Mouse (Mus musculus) kidney, postnatal 0 days (tissue): ENCODE measurements around the gene Rps23. TPM values are rescaled to one million over a fixed set of nuclear protein-coding genes. Genes with fewer than 3 reads are reported as not detected.

Experiments
- ATAC-seq: fragments of 200-750 bp; cut with Nextera tagmentation; replicated peaks from 2 replicates; pipeline ENCODE4 v1.8.0; 2017; ENCODE audit warnings: low read depth, moderate number of reproducible peaks, moderate TSS enrichment, moderate library complexity; ENCODE audit not compliant: low FRiP score
- DNase-seq: peaks from one replicate; pipeline ENCODE4 v3.0.0-alpha.2; 2016; ENCODE audit warnings: low spot score
- H3K27ac ChIP-seq: fragments of 300-500 bp; sonication (generic); 2 replicates; pipeline ENCODE4 v1.5.1; 2014; ENCODE audit warnings: mild to moderate bottlenecking
- H3K27me3 ChIP-seq: fragments of 300-500 bp; sonication (generic); 2 replicates; pipeline ENCODE4 v1.6.1; 2014; ENCODE audit warnings: low read length, mixed read lengths; ENCODE audit not compliant: insufficient read depth
- H3K36me3 ChIP-seq: fragments of 300-500 bp; sonication (generic); 2 replicates; pipeline ENCODE4 v1.6.1; 2014; ENCODE audit warnings: low read length, mixed read lengths; ENCODE audit not compliant: insufficient read depth
- H3K4me1 ChIP-seq: fragments of 300-500 bp; sonication (generic); replicated peaks from 2 replicates; pipeline ENCODE4 v1.6.1; 2014; ENCODE audit warnings: antibody characterized with exemption, low read length, mixed read lengths; ENCODE audit not compliant: insufficient read depth
- H3K4me2 ChIP-seq: fragments of 300-500 bp; sonication (generic); 2 replicates; pipeline ENCODE4 v1.6.1; 2014; ENCODE audit warnings: mild to moderate bottlenecking, low read length, moderate library complexity, mixed read lengths
- H3K4me3 ChIP-seq: fragments of 300-500 bp; sonication (generic); replicated peaks from 2 replicates; pipeline ENCODE4 v1.5.1; 2014; ENCODE audit warnings: low read depth, low read length
- H3K9ac ChIP-seq: fragments of 300-500 bp; sonication (generic); 2 replicates; pipeline ENCODE4 v1.6.1; 2014; ENCODE audit warnings: low read depth, low read length
- H3K9me3 ChIP-seq: fragments of 300-500 bp; sonication (generic); replicated peaks from 2 replicates; pipeline ENCODE4 v1.6.1; 2016; ENCODE audit warnings: low read length, inconsistent platforms, mixed read lengths
- CTCF ChIP-seq: IDR thresholded peaks from 2 replicates; pipeline ENCODE4 v1.5.1; 2016; ENCODE audit warnings: antibody characterized with exemption, low read depth, mild to moderate bottlenecking, moderate library complexity
- WGBS: fragments of 180-500 bp; shearing (Covaris S2); extraction: QIAGEN DNeasy Blood & Tissue Kit; methylation state at CpG from one replicate; pipeline ENCODE4 v1.1.7; 2014; 5-methylcytosine and 5-hydroxymethylcytosine counted together
- polyA plus RNA-seq: library from polyadenylated mRNA; unstranded; fragments of >200 nt; fragmentation: Nextera tagmentation; extraction: Ambion mirVana; gene quantifications from 2 replicates; pipeline ENCODE4 v1.2.1, GENCODE M21; 2015

Rps23 gene
- polyA plus RNA-seq, 1 experiment from 2014 or later: 356 TPM

GRCm38 (mm10) chr13:90929847-90930246 is 7.1 kb downstream of the Rps23 start:
- no peaks in the 10 kb centered on the region for H3K9me3 ChIP-seq
- H3K9ac ChIP-seq: no peak overlapping the region
- H3K27ac ChIP-seq: no peak overlapping the region
- DNase-seq: peak; percentile 83
- H3K36me3 ChIP-seq: peaks cover 16% of the 10 kb centered on the region; the same call in 1 of the 2 replicates
- no peaks in the 10 kb centered on the region for H3K4me1 ChIP-seq
- no peaks in the 10 kb centered on the region for H3K27me3 ChIP-seq
- no peak for ATAC-seq
- H3K4me3 ChIP-seq: no peak overlapping the region
- TF ChIP-seq CTCF: peak; percentile 87
- no peak overlapping the region for H3K4me2 ChIP-seq
- WGBS: 19% methylated on average over 5 of the region's 5 CpGs

- H3K4me3 ChIP-seq: no peak overlapping the region
- no peaks in the 10 kb centered on the region for H3K9me3 ChIP-seq
- no peak overlapping the region for H3K27ac ChIP-seq
- ATAC-seq (no peak), DNase-seq (no peak)
- TF ChIP-seq CTCF: no peak
- H3K27me3 ChIP-seq: no peaks in the 10 kb centered on the region
- H3K4me1 ChIP-seq: no peaks in the 10 kb centered on the region
- H3K4me2 ChIP-seq: no peak overlapping the region
- no peaks in the 10 kb centered on the region for H3K36me3 ChIP-seq
- WGBS: 74% methylated on average over 3 of the region's 3 CpGs
- H3K9ac ChIP-seq: no peak overlapping the region
Observed at GRCm38 (mm10) chr13:90933256-90933655, 10.5 kb downstream of the Rps23 start.

DNA sequence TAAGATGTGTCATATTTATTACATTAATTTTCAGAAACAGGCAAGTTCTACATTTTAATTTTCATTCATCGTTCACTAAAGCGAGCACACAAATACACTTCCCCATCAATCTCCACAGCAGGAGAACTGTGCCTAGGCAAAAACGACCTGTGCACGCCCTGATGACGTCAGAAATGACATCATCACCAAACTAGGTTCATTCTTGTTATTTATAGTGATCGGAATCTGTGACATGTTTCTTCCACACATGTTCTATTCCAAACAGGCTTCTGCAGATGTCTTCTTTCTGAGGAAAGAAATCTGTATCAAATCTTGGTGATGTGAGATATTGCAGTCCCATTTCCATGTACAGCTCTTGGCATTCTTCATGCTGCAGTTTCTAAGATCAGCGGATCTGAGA is 13.1 kb downstream of the Rps23 start:
- DNase-seq (no peak), ATAC-seq (no peak)
- Histone ChIP-seq H3K9ac (no peak overlapping the region), H3K27me3 (no peaks in the 10 kb centered on the region), H3K27ac (no peak overlapping the region), H3K4me2 (no peak overlapping the region), H3K4me3 (no peak overlapping the region), H3K36me3 (no peaks in the 10 kb centered on the region), H3K9me3 (no peaks in the 10 kb centered on the region), H3K4me1 (no peaks in the 10 kb centered on the region)
- 84% methylated on average over 7 of the region's 7 CpGs for WGBS
- TF ChIP-seq CTCF: no peak

GRCm38 (mm10) chr13:90939192-90939591 is 16.4 kb downstream of the Rps23 start:
- ATAC-seq: no peak
- no peaks in the 10 kb centered on the region for H3K36me3 ChIP-seq
- 60% methylated on average over 6 of the region's 6 CpGs for whole genome bisulfite sequencing

DNA sequence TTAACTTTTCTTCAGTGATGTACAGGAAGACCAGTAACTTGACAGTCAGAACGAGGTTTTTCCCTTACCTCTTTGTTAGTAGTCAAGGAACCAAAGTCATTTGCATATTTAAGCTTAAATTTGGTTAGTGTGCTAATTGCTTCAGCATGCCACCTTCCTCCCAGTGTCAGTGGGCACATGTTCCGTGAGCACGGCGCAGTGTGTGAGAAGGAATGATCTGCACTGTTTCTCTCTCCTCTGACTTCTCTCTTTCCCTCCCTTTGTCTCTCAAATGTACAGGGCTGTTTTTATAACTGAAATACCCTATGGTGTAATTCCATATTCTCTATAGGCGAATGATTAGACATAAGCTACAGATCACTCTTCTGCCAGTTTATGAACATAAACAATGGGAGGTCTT is 16.8 kb downstream of the Rps23 start:
- H3K9me3 ChIP-seq: no peaks in the 10 kb centered on the region
- no peak overlapping the region for H3K27ac ChIP-seq
- ATAC-seq (no peak), DNase-seq (no peak)
- no peaks in the 10 kb centered on the region for H3K36me3 ChIP-seq
- H3K9ac ChIP-seq: no peak overlapping the region
- WGBS: 83% methylated on average over 5 of the region's 5 CpGs
- no peak for TF ChIP-seq CTCF
- H3K4me3 ChIP-seq: no peak overlapping the region
- no peaks in the 10 kb centered on the region for H3K27me3 ChIP-seq
- H3K4me2 ChIP-seq: no peak overlapping the region
- H3K4me1 ChIP-seq: no peaks in the 10 kb centered on the region

More at GRCm38 (mm10) chr13:90939192-90939591, 16.4 kb downstream of the Rps23 start:
- no peaks in the 10 kb centered on the region for H3K27me3 ChIP-seq
- no peak overlapping the region for H3K4me2 ChIP-seq
- H3K27ac ChIP-seq: no peak overlapping the region
- DNase-seq: no peak
- H3K9me3 ChIP-seq: no peaks in the 10 kb centered on the region
- no peak for TF ChIP-seq CTCF
- no peaks in the 10 kb centered on the region for H3K4me1 ChIP-seq
- no peak overlapping the region for H3K4me3 ChIP-seq
- no peak overlapping the region for H3K9ac ChIP-seq

DNA sequence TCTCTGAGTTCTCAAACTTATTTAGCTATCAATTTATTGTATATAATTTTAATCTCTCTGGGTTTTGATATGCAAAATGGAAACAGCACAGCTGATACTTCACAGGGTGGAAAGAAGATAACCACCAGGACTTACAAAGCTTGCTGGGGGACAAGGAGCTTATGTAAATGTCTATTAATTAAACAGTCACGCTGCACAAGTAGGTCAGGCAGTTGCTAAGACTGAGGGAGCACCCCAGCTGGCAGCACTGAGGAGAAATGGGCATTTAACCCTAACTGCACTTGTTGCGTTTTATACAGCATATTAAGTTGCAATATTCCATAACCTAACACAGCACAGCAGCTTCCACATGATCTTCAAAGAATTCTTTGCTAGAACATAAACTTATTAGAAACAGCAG is 36.1 kb downstream of the Rps23 start:
- TF ChIP-seq CTCF: no peak
- 52% methylated on average over 2 of the region's 2 CpGs for WGBS
- Histone ChIP-seq H3K27me3 (no peaks in the 10 kb centered on the region), H3K9me3 (no peaks in the 10 kb centered on the region), H3K4me1 (no peaks in the 10 kb centered on the region), H3K9ac (no peak overlapping the region), H3K4me3 (no peak overlapping the region), H3K27ac (no peak overlapping the region), H3K36me3 (no peaks in the 10 kb centered on the region), H3K4me2 (no peak overlapping the region)
- DNase-seq (no peak), ATAC-seq (no peak)

GRCm38 (mm10) chr13:90960591-90960990 is 37.8 kb downstream of the Rps23 start:
- ATAC-seq: no peak
- H3K27me3 ChIP-seq: no peaks in the 10 kb centered on the region
- no peak for TF ChIP-seq CTCF
- no peak for DNase-seq
- H3K4me1 ChIP-seq: no peaks in the 10 kb centered on the region
- no peak overlapping the region for H3K9ac ChIP-seq
- 93% methylated on average over 8 of the region's 8 CpGs for WGBS
- no peak overlapping the region for H3K27ac ChIP-seq
- H3K9me3 ChIP-seq: no peaks in the 10 kb centered on the region
- no peaks in the 10 kb centered on the region for H3K36me3 ChIP-seq
- no peak overlapping the region for H3K4me3 ChIP-seq
- no peak overlapping the region for H3K4me2 ChIP-seq
